Mouse (Mus musculus) myocyte (in vitro differentiated cells): ENCODE measurements around the gene Igf2r. TPM values are rescaled to one million over a fixed set of nuclear protein-coding genes. Genes with fewer than 3 reads are reported as not detected.

Source experiments
- H3K27me3 ChIP-seq: one replicate; pipeline ENCODE4 v1.6.1; 2011; ENCODE audit not compliant: control insufficient read depth, insufficient read depth, insufficient read length
- H3K36me3 ChIP-seq: one replicate; pipeline ENCODE4 v1.6.1; 2011; ENCODE audit not compliant: control insufficient read depth, insufficient read depth
- H3K4me2 ChIP-seq: one replicate; pipeline ENCODE4 v1.6.1; 2011; ENCODE audit warnings: low read depth, control low read depth
- H3K4me3 ChIP-seq: one replicate; pipeline ENCODE4 v1.5.1; 2011; ENCODE audit warnings: mild to moderate bottlenecking, control low read depth, moderate library complexity
- H3K79me2 ChIP-seq: one replicate; pipeline ENCODE4 v1.6.1; 2011; ENCODE audit not compliant: control insufficient read depth, insufficient read depth
- H3ac ChIP-seq: one replicate; pipeline ENCODE4 v1.6.1; 2011; ENCODE audit not compliant: control insufficient read depth, insufficient read length
- CEBPB ChIP-seq: IDR thresholded peaks from 2 replicates; pipeline ENCODE4 v1.6.1; 2011; ENCODE audit warnings: mild to moderate bottlenecking, moderate library complexity; ENCODE audit not compliant: poor library complexity, insufficient read depth, severe bottlenecking
- E2F4 ChIP-seq: IDR thresholded peaks from one replicate; pipeline ENCODE4 v1.6.1; 2011; ENCODE audit warnings: mild to moderate bottlenecking, control low read depth, moderate library complexity; ENCODE audit not compliant: insufficient read depth
- MAX ChIP-seq: IDR thresholded peaks from one replicate; pipeline ENCODE4 v1.6.1; 2011; ENCODE audit warnings: low read depth, mild to moderate bottlenecking, control low read depth
- MYOD1 ChIP-seq, 3 experiments: IDR thresholded peaks; one replicate each; pipeline ENCODE4 v1.6.1; 2011; ENCODE audit warnings: control low read depth in 2 of 3, low read depth in 2 of 3, mild to moderate bottlenecking in 2 of 3, moderate library complexity in 1 of 3; ENCODE audit not compliant: insufficient read length in 2 of 3, control insufficient read depth in 1 of 3
- MYOG ChIP-seq, 3 experiments: IDR thresholded peaks; one replicate each; pipeline ENCODE4 v1.6.1; 2011; ENCODE audit warnings: control low read depth in 2 of 3, low read depth in 2 of 3, mild to moderate bottlenecking in 2 of 3; ENCODE audit not compliant: insufficient read length in 2 of 3, control insufficient read depth in 1 of 3, insufficient read depth in 1 of 3
- POLR2A ChIP-seq: IDR thresholded peaks from one replicate; pipeline ENCODE4 v1.6.1; 2011; ENCODE audit warnings: low read depth, mild to moderate bottlenecking, control low read depth, moderate library complexity; ENCODE audit not compliant: insufficient read length
- POLR2AphosphoS2 ChIP-seq: IDR thresholded peaks from one replicate; pipeline ENCODE4 v1.6.1; 2011; ENCODE audit warnings: low read depth, control low read depth; ENCODE audit not compliant: insufficient read length
- REST ChIP-seq: IDR thresholded peaks from one replicate; pipeline ENCODE4 v1.6.1; 2011; ENCODE audit warnings: mild to moderate bottlenecking, control low read depth, moderate library complexity; ENCODE audit not compliant: insufficient read depth, insufficient read length
- SRF ChIP-seq: IDR thresholded peaks from one replicate; pipeline ENCODE4 v1.6.1; 2011; ENCODE audit warnings: low read depth; ENCODE audit not compliant: control insufficient read depth, insufficient read length
- TCF12 ChIP-seq: IDR thresholded peaks from one replicate; pipeline ENCODE4 v1.6.1; 2011; ENCODE audit warnings: mild to moderate bottlenecking, control low read depth; ENCODE audit not compliant: poor library complexity, insufficient read depth, severe bottlenecking
- TCF3 ChIP-seq: IDR thresholded peaks from one replicate; pipeline ENCODE4 v1.6.1; 2011; ENCODE audit warnings: low read depth, control low read depth; ENCODE audit not compliant: insufficient read length
- USF1 ChIP-seq: IDR thresholded peaks from one replicate; pipeline ENCODE4 v1.6.1; 2011; ENCODE audit warnings: low read depth, mild to moderate bottlenecking, control low read depth, moderate library complexity
- polyA plus RNA-seq: library from polyadenylated mRNA; unstranded; fragments of >200 nt; fragmentation: generic; extraction: Trizol; gene quantifications from one replicate; pipeline ENCODE4 v1.2.1, GENCODE M21; 2012; ENCODE audit warnings: missing spikeins

The Igf2r gene
- polyA plus RNA-seq, 1 experiment = 21.6 TPM

- TF ChIP-seq TCF12 (no peak), SRF (no peak), POLR2AphosphoS2 (no peak), REST (no peak), MYOG (IDR thresholded peaks at IDR 0.05; ENCODE audit: control insufficient read depth in 1 of 3, insufficient read depth in 1 of 3, insufficient read length in 2 of 3, low read depth in 2 of 3) (no peak), POLR2A (no peak), TCF3 (no peak), CEBPB (no peak), E2F4 (no peak), MAX (no peak), USF1 (no peak), MYOD1 (IDR thresholded peaks at IDR 0.05; ENCODE audit: control insufficient read depth in 1 of 3, insufficient read length in 2 of 3, low read depth in 2 of 3) (no peak)
- Histone ChIP-seq H3K27me3 (no peaks in the 10 kb centered on the region), H3ac (no peak overlapping the region), H3K4me2 (peak overlapping the region; percentile 82), H3K4me3 (no peak overlapping the region), H3K79me2 (no peaks in the 10 kb centered on the region), H3K36me3 (no peaks in the 10 kb centered on the region)
Measured at GRCm38 (mm10) chr17:12749421-12750367, 19.8 kb downstream of the Igf2r start.

DNA sequence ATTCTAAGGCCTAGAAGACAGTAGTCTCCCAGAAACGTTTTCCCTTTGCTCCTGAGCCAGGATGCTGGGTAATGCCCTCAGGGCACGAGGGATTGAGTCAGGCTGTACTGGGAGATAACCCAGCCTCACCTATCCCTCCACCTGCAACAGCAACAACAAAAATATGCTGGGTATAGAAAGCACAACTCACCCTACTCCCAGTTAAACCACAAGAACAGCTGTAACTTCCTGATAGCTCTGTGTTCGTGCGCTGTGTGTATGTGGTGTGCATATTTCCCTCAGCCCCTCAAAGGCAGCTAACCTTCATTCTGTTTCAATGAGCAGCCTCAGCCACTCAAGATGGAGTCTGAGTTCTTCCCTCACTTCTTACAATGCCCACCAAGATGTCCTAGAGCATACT lies 23.7 kb downstream of the Igf2r start:
- H3K36me3 ChIP-seq = no peaks in the 10 kb centered on the region
- TF ChIP-seq CEBPB = no peak
- peak in 1 of 3 experiments; percentile 7 for TF ChIP-seq MYOD1 (IDR thresholded peaks at IDR 0.05; ENCODE audit: control insufficient read depth in 1 of 3, insufficient read length in 2 of 3, low read depth in 2 of 3)
- no peak for TF ChIP-seq MAX
- TF ChIP-seq POLR2AphosphoS2 = no peak
- no peak for TF ChIP-seq TCF12
- no peak for TF ChIP-seq SRF
- no peak for TF ChIP-seq TCF3
- TF ChIP-seq REST = no peak
- no peak for TF ChIP-seq POLR2A
- TF ChIP-seq USF1 = no peak
- no peak for TF ChIP-seq E2F4
- peak in 1 of 3 experiments; percentile 41 for TF ChIP-seq MYOG (IDR thresholded peaks at IDR 0.05; ENCODE audit: control insufficient read depth in 1 of 3, insufficient read depth in 1 of 3, insufficient read length in 2 of 3, low read depth in 2 of 3)
- no peak overlapping the region for H3ac ChIP-seq
- H3K4me2 ChIP-seq = no peak overlapping the region
- peaks cover 9% of the 10 kb centered on the region for H3K79me2 ChIP-seq
- no peak overlapping the region for H3K4me3 ChIP-seq
- no peaks in the 10 kb centered on the region for H3K27me3 ChIP-seq

DNA sequence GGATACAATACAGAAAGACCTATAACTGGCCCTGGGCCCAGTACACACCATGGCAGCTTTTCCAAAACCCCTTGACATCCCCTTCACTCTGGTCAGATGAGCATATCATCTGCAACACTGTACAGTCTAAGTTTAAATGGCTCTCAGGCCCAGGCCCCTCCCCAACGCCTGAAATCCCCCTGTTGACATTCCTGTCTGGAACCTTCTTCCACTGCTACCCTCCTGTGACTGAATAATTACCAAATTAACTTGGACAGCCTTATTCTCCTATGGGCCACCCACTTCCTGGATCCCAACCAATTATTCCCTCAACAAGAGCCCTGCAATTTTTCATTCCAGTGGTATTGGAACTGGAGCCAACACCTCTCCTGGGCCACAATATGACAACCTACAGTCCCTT lies 25.4 kb downstream of the Igf2r start:
- no peak for TF ChIP-seq SRF
- TF ChIP-seq USF1 = no peak
- TF ChIP-seq POLR2AphosphoS2 = no peak
- TF ChIP-seq POLR2A = no peak
- TF ChIP-seq MAX = no peak
- no peak for TF ChIP-seq CEBPB
- no peak for TF ChIP-seq E2F4
- no peak for TF ChIP-seq REST
- no peak for TF ChIP-seq MYOD1 (IDR thresholded peaks at IDR 0.05; ENCODE audit: control insufficient read depth in 1 of 3, insufficient read length in 2 of 3, low read depth in 2 of 3)
- no peak for TF ChIP-seq TCF3
- no peak for TF ChIP-seq TCF12
- no peaks in the 10 kb centered on the region for H3K27me3 ChIP-seq
- no peak overlapping the region for H3ac ChIP-seq
- H3K79me2 ChIP-seq = peaks cover 9% of the 10 kb centered on the region
- H3K4me2 ChIP-seq = no peak overlapping the region
- H3K36me3 ChIP-seq = no peaks in the 10 kb centered on the region
- no peak overlapping the region for H3K4me3 ChIP-seq

GRCm38 (mm10) chr17:12742151-12742908 lies 27.1 kb downstream of the Igf2r start:
- H3K4me3 ChIP-seq = peak overlapping the region; percentile 26
- H3K36me3 ChIP-seq = no peaks in the 10 kb centered on the region
- no peak overlapping the region for H3ac ChIP-seq
- no peaks in the 10 kb centered on the region for H3K27me3 ChIP-seq
- TF ChIP-seq MAX = no peak
- TF ChIP-seq USF1 = no peak
- no peak for TF ChIP-seq MYOD1 (IDR thresholded peaks at IDR 0.05; ENCODE audit: control insufficient read depth in 1 of 3, insufficient read length in 2 of 3, low read depth in 2 of 3)
- TF ChIP-seq TCF3 = no peak
- TF ChIP-seq SRF = no peak
- no peak for TF ChIP-seq MYOG (IDR thresholded peaks at IDR 0.05; ENCODE audit: control insufficient read depth in 1 of 3, insufficient read depth in 1 of 3, insufficient read length in 2 of 3, low read depth in 2 of 3)
- no peak for TF ChIP-seq POLR2AphosphoS2
- no peak for TF ChIP-seq POLR2A
- H3K79me2 ChIP-seq = peaks cover 9% of the 10 kb centered on the region
- peak overlapping the region; percentile 38 for H3K4me2 ChIP-seq
